Mouse (Mus musculus): ENCODE measurements at regions not wholly inside any gene's neighbourhood (a gene's known extent, or its start where the extent isn't known, plus 50 kb on each side); places are given as distances from the start of the nearest gene placed in this dataset.
A peak's percentile ranks its signal among the peaks of the same experiment; 100 is the strongest.

DNA sequence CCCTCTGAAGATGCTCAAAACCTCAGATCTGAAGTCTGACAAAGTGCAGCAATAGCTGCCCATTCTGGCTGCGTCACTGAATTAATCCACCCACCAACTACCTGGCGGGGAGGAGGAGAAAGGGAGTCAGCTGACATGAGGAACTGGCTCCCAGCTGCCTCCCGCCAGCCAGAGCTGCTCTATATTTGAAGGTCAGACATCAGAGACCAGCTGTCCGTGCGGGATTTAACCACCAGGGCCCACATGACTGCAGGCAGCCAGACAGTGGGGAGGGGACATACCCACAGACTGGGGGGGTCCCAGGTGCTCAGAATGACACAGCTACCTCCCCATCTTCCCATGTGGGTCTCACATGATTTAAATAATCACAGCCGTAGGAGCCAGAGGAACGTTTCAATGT, 94.8 kb upstream of the Aldh1b1 start:
- DNase-seq: no peak

DNA sequence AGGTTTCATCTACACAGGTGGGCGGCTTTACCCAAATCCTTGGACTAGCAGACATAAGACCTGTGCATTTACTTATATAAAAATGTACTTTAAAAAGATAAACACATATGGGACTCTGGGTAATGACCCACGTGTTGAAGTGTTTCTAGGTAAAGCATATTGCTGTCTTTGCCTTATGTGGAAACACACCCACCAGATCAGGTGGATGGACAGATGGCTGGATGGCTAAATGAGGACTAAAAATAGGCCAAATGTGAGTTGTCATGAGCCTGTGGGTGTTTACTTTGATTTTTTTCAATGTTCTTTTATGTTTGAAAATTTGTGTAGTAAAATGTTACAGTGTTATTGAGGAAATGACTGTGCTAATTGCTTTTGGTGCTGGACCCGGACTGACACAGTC, 99.2 kb upstream of the Aldh1b1 start:
- no peak for DNase-seq

DNA sequence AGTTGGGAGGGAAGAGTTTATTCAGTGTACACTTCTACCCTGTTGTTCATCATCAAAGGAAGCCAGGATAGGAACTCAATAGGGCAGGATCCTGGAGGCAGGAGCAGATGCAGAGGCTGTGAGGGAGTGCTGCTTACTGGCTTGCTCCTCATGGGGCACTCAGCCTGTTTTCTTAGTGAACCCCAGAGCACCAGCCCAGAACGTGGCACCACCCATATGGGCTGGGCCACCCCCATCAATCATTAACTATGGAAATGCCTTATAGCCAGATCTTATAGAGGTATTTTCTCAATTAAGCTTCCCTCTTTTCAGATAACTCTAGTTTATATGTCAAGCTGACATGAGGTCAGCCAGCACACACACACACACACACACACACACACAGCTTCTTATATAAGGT, 103.6 kb upstream of the Aldh1b1 start:
- no peak for DNase-seq

DNA sequence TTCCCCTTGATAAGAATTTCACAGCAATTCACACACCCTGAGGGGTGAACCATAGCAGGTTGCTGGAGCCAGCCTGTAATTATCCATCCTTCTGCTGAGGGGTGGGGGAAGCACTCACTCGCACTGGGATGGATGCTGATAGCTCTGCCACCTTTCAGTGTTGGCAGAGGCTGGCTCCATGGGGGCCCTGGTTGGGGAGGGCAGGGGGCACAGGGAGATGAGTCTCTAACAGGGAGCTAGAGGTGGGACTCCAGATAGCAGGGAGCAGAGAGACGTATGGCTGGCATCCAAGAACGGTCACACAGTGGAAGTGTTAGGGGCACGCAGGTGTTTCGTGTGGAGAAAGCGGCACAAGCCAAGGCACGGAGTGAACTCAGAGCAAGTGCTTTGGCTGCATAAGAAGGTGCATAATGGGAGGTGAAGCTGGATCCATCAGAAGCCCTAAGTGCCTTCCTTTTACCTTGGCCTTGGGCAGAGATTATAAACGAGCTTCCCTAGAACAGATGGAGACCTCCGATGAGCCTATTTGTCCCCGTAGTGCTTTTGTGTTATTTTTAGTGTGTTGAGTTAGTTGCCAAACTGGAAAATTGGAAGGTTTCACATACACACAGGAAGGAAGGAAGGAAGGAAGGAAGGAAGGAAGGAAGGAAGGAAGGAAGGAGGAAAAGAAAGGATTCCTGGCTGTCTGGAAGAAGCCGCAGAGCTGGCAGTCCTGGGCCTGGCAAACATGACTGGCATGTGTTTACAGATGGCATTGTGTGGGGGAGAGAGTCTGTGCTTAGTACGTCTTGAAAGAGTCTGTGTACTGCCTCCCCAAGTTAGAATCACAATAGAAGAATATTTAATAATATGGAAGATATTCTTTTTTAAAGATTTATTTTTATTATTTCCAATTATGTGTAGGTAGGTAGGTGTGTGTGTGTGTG, 108.6 kb upstream of the Aldh1b1 start:
- DNase-seq: peak; percentile 16

DNA sequence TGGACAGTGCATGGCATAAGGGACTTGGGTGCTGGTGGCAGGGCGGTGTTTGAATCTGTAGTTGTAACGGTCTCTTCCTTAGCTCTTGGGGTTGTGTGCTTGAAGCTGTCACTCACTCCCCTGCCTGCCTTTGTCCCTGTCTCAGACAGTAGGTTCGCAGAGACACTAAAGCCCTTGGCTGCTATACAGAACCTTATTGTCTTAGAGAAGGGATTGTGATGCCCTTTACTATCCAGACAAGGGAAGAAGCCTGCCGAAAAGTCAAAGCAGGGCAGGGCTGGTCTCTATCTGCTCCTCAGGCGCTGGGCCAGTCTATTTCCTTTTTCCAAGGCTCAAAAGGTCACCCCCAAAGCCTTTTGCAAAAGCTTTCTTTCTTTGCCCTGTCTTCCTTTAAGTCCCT, 109.2 kb upstream of the Aldh1b1 start:
- no peak for DNase-seq

DNA sequence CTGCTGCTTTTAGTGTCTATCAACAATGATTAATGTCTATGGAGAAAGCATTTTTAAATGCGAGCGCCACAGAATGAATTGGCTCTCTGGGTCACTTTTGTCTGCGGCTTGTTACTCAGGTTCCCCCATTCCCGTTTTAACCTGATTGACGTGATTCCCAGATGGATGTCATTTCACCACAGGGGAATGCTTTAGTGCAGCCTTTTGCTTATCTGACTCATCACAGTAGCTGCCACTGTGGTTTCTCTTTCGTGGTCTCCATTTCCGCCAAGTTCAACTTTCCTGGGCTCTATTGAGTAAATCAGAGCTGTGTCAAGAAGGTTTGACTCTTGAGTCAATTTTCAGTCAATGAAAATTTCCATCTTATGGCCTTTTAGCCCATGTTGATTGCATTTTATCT, 110.6 kb upstream of the Aldh1b1 start:
- DNase-seq: no peak

DNA sequence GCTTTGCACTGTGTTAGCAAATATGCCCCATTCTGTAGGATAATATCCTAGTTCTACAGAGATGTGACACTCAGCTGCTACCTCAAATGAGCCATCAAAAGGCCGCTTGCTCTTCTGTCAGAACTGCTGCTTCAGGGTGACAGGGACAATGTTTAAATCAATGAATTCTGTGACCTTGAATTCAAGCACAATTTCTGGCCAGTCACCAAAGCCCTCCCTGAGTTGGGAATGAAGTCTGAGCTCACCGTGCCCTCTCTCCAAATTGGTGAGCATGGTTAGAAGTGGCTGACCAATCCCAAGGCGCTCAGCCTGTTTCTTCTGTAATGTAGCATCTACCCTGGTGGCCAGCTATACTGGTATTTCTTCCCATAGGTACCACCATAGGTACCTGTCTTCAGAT, 113.8 kb upstream of the Aldh1b1 start:
- no peak for DNase-seq

DNA sequence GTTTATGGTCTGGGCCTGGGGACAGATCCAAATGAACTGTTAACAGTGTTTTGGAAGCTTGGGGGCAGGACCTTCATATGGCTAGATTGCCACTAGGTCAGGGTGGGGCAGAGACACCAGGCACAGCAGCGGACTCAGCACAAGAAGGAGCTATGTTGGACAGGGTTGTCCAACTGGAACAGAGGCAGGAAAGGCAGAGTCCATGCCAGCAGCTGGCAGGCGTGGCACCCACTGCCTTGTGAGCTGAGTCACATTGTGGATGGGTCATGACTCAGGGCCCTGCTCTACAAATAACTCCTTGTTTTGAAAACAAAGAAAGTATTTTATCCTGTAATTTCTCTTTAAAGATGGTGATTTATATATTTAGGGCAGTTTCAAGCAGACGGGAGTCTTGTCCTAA, 115.6 kb upstream of the Aldh1b1 start:
- DNase-seq: no peak

DNA sequence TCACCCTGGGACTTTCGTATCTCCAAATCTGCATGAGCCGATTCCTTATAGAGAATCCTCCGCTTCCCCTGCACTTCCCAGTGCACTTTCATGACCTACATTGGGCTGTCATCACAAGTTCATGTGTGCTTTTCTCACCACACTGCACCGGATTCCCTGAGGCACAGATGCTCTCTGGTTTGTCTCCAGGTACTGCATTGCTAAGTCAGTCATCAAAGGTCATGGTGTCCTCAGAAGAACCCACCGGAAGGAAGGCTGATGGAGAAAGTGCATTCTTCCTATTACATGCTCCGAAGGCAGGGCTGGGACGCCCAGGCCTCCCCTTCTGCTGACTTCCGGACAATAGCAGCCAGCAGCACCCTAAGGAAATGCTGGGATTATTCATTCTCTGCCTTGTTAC, 116.1 kb upstream of the Aldh1b1 start:
- DNase-seq: no peak

DNA sequence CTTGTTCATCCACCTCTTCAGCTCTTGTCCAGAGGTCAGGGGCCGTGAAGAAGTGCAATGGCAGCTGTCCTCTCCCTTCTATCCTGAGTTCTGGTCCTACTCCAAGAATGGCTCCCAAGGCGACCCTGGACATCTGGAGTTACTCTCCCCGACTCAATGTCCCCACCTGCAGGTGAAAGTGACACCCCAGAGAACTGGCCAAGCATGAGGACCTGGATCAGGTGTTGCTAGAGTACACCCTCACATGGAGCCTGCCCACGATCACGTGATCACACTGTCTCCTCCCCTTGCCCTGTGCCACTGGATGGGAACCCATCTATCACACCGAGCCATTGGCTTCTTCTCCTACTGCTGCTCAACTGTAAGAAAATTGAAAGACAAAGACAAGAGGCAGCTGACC, 122.7 kb upstream of the Aldh1b1 start:
- DNase-seq: no peak

DNA sequence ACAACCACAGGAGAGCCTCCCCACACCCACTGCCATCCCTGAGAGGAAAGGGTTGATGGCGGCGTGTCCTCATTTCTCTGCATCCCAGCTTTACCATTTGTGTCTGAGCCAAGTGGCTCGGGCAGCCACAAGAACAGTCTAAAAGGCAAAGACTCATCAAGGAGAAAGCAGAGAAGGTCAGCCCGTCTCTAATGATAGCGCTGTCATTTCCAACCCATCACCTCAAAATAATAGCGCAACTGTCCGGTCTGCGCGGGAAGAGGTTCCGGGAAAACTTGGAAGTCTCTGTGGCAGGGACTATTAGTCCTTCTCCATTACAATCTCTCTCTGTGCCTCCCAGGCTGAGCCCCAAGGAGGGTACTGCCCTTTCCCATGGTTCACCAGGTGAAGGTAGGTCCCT, 124.5 kb upstream of the Aldh1b1 start:
- DNase-seq: no peak

DNA sequence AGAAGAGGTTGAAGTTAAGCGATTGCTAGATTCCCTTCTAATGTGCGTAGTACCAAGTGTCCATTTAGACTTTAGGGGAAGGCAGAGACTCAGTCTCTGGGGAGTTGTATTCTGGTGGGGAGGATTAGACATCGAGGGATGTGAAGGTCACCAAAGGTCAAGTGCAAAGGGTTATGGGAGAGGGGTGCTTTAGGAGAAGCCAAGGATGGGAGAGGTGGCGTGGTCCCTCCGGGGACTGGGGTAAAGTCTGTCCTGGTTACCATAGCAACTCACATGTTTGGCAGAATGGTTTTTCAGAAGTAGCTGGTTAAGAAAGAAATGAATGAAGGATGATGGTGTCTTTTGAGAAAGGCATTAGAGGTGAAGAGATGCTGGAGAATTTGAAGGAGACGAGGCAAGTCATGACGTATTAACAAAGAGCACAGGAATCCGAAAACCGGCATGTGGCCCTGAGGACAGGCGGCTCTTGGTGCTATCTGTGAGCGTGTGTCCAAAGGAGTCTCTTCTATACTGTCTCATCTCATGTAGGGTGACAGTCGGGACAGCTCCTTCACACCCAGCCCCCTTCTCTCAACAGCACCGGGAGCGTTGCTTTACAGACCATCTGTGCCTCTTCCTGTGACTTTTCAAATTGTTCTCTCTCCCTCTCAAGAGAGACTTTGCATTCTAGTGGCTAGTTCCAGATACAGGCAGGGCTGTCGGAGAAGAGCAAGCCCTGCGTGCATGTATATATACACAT, 125.6 kb upstream of the Aldh1b1 start:
- no peak for DNase-seq

DNA sequence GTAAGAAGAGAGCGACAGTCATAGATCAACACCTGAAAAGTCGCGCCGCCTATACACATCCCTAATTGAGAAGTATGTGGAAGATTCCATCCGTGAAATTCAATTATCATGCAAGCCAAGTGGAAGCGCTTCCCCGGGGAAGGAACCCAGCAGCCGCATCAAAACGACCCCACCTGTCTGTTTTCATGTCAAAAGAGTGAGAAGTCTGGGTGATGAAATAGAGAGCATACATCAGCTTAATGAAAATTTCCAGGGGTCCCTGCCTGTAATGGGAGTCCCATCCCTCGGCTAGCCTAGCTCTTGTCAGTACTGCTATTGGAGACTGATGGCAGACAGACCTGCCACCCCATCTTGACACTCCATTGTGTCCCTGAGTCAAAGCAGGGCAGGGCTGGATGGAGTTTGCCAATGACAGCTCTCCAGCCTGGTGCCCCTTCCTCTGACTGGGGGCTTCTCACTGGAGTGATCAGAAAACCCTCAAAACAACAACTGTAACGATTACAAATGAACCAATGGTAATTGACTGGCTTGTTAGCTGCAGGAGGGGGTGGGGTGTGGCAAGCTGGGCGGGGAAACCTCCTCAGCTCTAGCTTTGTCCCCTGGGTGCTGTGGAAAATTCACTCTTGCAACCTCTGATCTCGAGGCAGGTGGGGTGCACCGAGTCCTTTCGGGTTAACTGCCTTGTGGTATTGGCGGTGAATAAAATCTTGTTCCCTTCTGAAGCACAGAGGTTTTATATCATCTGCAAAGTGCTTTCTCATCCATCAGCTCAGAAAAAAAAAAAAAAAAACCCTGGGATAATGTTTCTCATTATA, 126.4 kb upstream of the Aldh1b1 start:
- no peak for DNase-seq

DNA sequence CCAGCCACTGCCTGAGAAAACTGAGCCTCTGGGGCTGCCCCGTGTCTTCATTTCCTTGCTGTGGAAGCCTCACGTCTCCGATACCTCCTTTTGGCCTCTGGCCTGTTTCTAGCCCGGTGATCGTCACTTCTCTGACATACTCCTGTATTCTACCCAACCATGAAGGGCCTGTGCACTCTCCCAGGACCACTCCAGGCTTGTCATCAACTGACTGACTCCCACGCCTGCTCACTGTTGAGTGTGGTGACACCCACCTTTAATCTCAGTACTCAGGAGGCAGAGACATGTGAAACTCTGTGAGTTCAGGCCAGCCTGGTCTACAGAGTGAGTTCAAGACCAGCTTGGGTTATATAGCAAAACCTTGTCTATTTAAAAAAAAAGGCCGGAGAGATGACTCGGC, 132.1 kb upstream of the Shb start:
- no peak for DNase-seq

DNA sequence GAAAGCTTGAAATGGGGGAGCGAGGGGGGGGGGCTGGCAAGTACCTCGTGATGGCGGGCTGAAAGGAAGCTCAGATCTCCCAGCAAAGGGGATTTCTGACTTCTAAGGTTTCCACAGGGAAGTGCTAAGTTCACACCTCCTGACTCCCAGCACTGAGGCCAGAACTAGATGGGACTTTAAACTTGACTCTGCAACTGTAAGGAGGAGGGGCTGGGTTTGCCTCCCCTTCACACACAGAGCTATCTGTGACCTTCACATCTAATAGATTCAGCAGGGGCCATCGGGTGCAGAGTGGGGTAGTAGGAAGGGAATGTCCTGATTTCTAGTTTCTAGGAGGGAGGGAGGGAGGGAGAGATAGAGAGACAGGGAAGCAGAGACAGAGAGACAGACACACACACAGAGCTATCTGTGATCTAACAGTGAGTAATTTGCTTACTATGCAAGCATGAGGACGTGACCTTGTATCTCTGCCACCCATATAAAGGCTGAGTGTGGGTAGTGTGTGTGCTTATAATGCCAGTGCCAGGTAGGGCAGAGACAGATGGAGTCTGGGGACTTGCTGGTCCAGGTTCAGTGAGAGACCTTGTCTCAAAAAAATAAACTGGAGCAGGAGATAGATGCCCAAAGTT, 125.2 kb upstream of the Shb start:
- no peak for DNase-seq

DNA sequence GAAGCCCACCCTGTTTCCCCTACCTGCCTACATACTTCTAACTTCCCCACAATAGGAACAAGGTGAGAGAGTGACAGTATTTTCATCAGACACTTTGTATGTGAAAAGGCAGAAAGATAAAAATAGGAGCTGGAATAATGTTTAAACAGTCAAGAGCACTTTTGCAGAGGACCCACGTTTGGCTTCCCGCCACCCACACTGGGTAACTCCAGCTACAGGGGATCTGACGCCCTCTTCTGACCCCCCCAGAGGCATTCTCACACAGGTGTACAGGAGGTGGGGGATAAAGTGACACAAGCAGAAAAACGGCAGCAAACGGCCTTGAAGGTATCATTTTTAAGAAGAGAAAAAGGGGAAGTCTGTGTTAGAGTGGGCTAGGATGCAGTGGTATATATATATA, 123.5 kb upstream of the Shb start:
- DNase-seq: no peak

DNA sequence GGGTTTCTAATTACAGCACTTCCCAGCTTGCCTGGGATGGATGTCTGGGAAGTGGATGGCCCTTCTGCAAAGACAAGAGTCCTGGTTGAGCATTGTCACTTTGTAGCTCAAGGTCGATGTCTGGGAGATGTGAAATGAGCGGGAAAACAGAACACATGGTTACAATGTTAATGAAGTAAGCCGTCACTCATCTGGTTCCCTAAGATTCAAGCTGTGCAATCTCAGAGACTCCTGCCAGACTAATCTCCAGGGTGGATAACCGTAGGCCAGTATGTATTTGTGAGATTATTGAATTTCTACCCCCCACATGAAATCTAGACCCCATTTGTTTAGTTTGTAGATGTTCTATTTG, 122.5 kb upstream of the Shb start:
- no peak for DNase-seq

DNA sequence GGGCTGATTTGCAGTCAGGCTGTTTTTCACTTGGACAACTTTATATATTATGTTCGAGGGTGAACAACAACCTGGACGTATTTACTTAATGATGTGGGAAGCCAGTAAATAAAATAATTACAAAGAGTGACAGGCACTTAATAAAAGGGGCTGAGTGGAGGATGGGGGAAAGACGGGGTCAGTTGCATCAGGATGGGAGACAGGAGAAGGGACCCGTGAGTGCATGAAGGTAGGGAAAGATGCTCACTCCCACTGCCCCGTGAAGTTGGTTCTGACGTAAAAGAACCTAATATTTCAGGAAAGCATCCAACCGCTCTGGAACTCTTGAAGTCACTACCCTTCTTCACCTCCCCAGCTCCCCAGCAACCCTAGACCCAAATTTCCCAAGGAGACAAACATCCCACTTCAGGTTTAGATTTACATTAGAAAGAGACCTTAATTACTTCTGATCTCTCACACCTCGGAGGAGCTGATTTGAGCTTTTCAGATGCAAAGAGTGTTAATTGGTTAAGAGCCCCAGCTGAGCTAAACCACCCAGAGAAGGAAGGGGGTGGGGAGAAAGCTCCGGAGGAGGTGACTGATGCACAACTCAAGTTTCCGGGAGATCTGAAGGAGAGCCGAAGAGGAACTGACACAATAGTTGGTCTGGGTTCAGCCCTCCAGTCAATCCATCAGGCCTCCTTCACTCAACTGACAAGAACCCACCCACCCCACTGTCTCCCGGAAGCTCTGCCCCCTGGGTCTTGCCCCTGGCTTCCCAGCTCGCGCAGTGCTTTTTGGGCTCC, 121.9 kb upstream of the Shb start:
- no peak for DNase-seq

DNA sequence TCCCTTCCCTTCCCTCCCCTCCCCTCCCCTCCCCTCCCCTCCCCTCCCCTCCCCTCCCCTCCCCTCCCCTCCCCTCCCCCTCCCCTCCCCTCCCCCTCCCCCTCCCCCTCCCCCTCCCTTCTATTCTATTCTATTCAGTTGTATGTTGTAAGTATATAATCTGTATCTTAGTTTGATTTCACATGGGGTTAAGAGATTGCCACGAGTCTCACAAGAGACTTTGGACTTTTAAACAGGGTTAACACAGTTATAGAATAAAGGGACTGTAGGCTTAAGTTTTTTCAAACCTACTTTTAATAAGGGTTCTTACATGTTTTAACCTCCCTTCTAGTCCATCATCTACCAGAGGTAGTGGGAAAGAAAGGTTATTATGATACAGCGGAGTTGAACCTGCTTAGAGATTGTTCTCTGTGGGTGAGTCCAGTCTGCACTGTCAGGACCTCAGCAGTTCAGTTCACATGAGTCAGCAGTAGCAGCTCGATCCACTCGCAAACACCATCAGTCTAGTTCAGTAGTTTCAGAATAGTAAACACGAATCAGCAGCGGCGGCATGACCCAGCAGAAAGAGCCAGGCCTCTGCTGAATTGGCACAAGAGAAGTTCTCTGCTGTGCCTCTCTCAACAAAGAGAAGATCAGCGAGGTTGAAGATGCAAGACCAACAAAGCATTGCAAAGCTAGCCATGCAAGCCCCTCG, 116.8 kb upstream of the Shb start:
- no peak for DNase-seq

DNA sequence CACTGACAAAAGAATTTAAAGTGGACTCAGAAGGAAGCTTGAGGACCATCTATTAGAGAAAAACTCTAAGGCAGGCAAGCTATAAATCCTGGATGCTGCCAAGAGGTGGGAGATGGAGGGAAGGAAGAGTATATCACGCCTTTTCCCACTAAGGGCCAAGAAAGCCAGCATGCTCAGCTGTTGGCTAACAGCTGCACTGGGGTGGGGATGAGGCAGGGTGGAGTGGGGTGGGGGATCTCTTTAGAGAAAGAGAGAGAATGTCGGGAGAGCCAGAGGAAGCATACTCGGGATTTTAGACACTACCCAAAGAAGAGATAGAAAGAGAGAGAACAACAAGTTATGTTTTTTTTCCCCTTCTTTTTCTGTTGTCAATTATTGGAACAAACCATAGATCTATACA, 115.2 kb upstream of the Shb start:
- DNase-seq: no peak

DNA sequence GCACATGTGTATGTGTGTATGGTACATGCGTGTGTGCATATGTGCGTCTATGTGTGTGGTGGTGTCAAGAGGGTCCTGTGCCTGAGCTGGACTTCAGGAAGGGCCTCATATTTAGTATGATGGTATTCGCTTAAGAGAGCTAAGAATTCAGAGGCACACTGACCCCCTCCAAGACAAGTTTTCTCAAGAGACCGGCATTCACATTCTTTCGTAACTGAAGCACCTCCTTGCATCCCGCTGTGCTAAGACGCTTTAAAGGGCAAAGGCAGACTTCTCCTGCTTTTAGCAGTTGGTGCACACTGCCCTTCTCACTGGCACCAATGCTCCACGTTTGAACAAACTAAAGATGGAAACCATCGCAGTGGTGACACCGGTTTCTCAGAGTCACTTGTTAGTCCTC, 110.3 kb upstream of the Shb start:
- DNase-seq: no peak

DNA sequence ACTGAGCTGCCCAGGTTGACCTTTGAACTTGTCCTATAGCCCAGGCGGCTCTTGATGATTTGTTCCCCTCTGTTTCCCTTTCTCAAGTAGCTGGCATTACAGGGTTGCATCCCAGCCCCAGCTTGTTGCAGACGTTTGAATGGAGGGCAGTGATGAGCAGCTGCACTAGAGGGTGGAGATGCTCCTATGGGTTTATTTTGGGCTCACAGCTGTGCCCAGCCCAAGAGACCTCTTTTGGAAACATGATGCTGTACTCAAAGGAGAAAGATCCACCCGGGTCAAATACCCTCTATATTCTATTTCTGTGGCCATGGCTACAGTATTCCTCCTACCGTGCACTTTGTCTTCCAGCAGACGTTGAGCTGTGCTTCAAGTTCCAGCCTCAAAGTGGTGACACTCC, 109.0 kb upstream of the Shb start:
- DNase-seq: no peak

Measured in right cerebral cortex, postnatal 4 days (tissue).